Mouse (Mus musculus): ENCODE measurements around the gene E330017A01Rik. TPM values are rescaled to one million over a fixed set of nuclear protein-coding genes. Genes with fewer than 3 reads are reported as not detected.

The E330017A01Rik gene
- total RNA-seq, 2 experiments from 2014 or later: not detected

DNA sequence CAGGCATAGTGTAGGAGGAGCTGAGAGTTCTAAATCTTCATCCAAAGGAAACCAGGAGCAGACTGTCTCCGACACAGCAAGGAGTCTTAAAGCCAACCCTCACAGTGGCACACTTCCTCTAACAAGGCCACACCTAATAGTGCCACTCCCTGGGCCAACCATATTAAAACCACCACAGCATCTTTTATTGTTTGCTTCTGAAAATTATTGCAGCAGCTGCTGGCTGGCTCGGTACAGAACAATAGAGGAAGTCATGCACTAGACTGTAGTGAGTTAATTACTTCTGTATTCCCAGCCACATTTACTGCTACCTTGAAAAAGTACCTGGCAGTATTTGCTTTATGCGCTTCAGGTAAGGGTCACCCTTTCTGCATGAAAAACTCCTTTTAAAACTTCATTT is 25.6 kb downstream of the E330017A01Rik start:
- intact Hi-C loops (cut with DNase I): no loop called here
- no peak for DNase-seq

DNA sequence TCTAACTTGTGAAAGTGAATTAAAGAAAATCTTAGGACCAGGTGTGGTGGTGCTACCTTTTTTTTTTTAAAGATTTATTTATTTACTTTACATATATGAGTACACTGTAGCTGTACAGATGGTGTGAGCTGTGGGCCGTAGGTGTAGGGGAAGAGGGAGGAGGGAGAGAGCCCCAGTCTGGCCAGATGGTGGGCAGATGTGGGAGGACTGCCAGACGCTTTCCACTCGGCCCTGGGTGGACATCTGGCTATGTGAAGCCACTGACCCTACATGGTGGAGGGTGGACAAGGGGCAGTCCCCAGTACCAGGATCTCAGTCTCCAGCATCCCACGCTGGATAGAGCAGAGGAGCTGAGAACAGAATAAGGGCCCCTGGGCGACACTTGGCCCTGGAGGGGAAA is 31.4 kb downstream of the E330017A01Rik start:
- intact Hi-C loops (cut with DNase I): no loop called here
- DNase-seq: no peak

DNA sequence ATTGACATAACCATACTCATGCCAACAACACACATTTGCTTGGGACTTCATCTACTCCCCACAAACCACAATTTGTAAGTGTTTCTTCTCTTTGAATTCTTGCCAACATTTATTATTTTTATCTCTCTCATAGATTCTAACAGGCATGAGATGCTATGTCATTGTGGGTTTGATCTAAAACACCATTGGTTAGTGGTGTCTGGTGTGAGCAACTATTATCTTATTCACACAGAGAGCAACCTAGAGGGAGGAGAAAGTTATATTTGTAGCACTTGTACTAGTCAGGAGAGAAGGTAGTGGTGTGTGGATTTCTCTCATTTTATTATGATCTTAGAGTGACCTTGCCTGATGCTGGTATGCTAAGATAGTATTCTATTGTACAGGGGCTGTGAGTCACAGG is 33.9 kb downstream of the E330017A01Rik start:
- intact Hi-C loops (cut with DNase I): no loop called here
- DNase-seq: no peak

DNA sequence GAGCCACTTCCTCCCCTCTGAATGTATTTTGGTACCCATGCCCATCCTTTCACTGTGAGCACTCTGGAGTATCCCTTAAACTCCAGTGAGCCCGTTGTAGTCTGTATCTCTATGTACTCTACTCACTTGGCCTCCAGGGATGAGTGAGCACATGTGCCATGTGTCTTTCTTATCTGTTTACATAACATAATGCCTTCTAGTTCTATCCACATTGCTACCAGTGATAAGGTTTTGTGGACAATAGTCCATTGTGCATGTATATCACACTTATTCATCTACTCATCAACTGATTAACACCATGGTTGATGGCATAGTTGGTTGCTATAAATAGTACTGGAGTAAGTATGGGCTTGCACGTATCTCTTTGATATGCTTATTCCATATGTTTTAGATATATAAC is 34.7 kb downstream of the E330017A01Rik start:
- intact Hi-C loops (cut with DNase I): no loop called here

DNA sequence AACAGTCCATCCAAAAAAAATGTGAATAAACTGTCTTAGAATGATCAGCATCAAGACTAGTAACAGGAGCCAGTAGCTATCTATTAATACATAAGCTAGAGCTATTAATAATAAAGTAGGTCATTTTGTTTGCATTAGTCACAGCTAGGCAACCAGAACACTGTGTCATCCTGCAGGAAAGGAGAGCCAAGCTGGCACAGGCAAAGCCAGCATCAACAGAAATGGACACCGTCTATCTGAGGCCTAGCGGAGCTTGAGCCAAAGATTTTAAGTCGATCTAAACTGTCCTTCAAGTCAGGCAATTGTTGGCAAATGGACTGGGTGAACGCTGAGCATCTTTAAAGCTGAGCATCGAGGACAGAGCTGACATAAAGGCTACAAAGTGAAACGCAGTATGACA is 37.7 kb downstream of the E330017A01Rik start:
- no peak for DNase-seq
- intact Hi-C loops (cut with DNase I): no loop called here

More for the DNA sequence above, 34.7 kb downstream of the E330017A01Rik start:
- DNase-seq: no peak

DNA sequence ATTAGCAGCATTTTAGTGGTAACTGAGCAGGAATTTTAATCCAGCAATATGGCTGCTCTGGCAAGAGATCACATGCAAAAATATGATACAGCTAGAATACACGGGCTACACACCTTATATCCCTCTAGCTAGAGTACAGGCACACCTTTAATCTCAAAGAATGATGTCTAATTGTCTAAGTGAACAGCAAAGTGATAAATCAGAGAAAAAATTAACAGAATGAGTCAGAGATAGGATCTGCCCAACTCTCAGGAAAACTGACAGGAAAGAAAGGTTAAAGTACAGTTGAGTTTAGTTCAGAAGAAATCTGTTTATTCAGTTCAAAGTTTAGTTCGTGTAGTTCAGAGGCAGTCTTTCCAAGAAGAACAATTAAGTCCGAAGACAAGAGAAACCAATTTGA is 47.2 kb downstream of the E330017A01Rik start:
- intact Hi-C loops (cut with DNase I): no loop called here

DNA sequence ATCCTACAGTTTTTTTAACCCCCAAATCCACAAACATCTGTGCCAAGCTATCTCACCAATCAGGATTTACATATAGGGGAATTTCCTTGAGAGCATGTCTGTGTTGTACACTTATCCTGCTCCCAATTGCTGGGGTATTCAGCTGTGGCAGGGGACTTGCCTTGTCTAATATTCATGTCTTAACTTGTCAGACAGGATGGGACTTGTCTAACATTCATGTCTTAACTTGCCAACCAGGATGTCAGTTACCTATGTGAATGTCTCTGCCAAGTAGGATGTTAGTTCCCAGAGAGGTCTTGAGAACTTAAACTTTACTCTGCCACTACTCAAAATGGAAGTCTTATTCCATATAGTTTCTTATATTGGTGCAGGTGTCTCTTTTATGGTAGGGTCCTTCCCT is 49.1 kb downstream of the E330017A01Rik start:
- intact Hi-C loops (cut with DNase I): no loop called here
- no peak for DNase-seq

More for the DNA sequence above, 47.2 kb downstream of the E330017A01Rik start:
- DNase-seq: no peak

Other genes starting within 250 kb of the E330017A01Rik start
- 10 to 100 TPM; 21.7 to 23.5 TPM for gene Dcbld2, start 230.3 kb downstream of the E330017A01Rik start, total RNA-seq (2021)
- 10 to 100 TPM; 33.5 to 37.5 TPM for gene St3gal6, start 114.5 kb downstream of the E330017A01Rik start, total RNA-seq (2021)
- not detected for gene Gm813, start 21.8 kb downstream of the E330017A01Rik start, total RNA-seq (2021)
- 10 to 100 TPM; 29.3 to 30.6 TPM for gene Cpox, start 31.6 kb upstream of the E330017A01Rik start, total RNA-seq (2021)
- gene Gpr15, start 80.3 kb upstream of the E330017A01Rik start, total RNA-seq (2021): not detected
- 10 to 100 TPM; 56.3 to 61.4 TPM for gene Cldnd1, start 89.2 kb upstream of the E330017A01Rik start, total RNA-seq (2021)
- not detected for gene Olfr172, start 124.4 kb upstream of the E330017A01Rik start, total RNA-seq (2021)
- gene Olfr173, start 161.5 kb upstream of the E330017A01Rik start, total RNA-seq (2021): not detected
- not detected for gene Olfr175-ps1, start 188.0 kb upstream of the E330017A01Rik start, total RNA-seq (2021)
- gene Olfr177, start 236.0 kb upstream of the E330017A01Rik start, total RNA-seq (2021): not detected

All from heart, postnatal 14 days (tissue).